Mouse (Mus musculus) liver, embryonic 12.5 days (tissue): ENCODE results near the gene Hipk2. TPM values are rescaled to one million over a fixed set of nuclear protein-coding genes. Genes with fewer than 3 reads are reported as not detected.
A peak's percentile ranks its signal among the peaks of the same experiment; 100 is the strongest.

ENCODE experiments used
- ATAC-seq: fragments of 200-750 bp; cut with Nextera tagmentation; 2 replicates; pipeline ENCODE4 v1.8.0; 2017; ENCODE audit warnings: moderate number of reproducible peaks, mild to moderate bottlenecking, moderate library complexity
- H3K27ac ChIP-seq: fragments of 300-500 bp; sonication (generic); 2 replicates; pipeline ENCODE4 v1.5.1; 2016; ENCODE audit warnings: mild to moderate bottlenecking
- H3K27me3 ChIP-seq: fragments of 300-500 bp; sonication (generic); replicated peaks from 2 replicates; pipeline ENCODE4 v1.6.1; 2016; ENCODE audit warnings: mild to moderate bottlenecking, moderate library complexity
- H3K36me3 ChIP-seq: fragments of 300-500 bp; sonication (generic); 2 replicates; pipeline ENCODE4 v1.6.1; 2016; ENCODE audit warnings: mild to moderate bottlenecking, moderate library complexity
- H3K4me1 ChIP-seq: fragments of 300-500 bp; sonication (generic); 2 replicates; pipeline ENCODE4 v1.6.1; 2016
- H3K4me2 ChIP-seq: fragments of 300-500 bp; sonication (generic); 2 replicates; pipeline ENCODE4 v1.6.1; 2016; ENCODE audit warnings: mild to moderate bottlenecking, moderate library complexity
- H3K4me3 ChIP-seq: fragments of 300-500 bp; sonication (generic); 2 replicates; pipeline ENCODE4 v1.5.1; 2016; ENCODE audit warnings: mild to moderate bottlenecking, moderate library complexity
- H3K9ac ChIP-seq: fragments of 300-500 bp; sonication (generic); 2 replicates; pipeline ENCODE4 v1.6.1; 2016; ENCODE audit warnings: mild to moderate bottlenecking, moderate library complexity
- H3K9me3 ChIP-seq: fragments of 300-500 bp; sonication (generic); replicated peaks from 2 replicates; pipeline ENCODE4 v1.6.1; 2016; ENCODE audit warnings: mild to moderate bottlenecking, moderate library complexity
- WGBS: fragments of 180-500 bp; shearing (Covaris S2); methylation state at CpG from one replicate; pipeline ENCODE4 v1.1.7; 2016; ENCODE audit not compliant: insufficient replicate concordance; 5-methylcytosine and 5-hydroxymethylcytosine counted together
- polyA plus RNA-seq: library from polyadenylated mRNA; unstranded; fragments of >200 nt; fragmentation: Nextera tagmentation; extraction: Ambion mirVana; gene quantifications from 2 replicates; pipeline ENCODE4 v1.2.1, GENCODE M21; 2016

Gene Hipk2
- polyA plus RNA-seq, 1 experiment from 2014 or later = 26.8 TPM

DNA sequence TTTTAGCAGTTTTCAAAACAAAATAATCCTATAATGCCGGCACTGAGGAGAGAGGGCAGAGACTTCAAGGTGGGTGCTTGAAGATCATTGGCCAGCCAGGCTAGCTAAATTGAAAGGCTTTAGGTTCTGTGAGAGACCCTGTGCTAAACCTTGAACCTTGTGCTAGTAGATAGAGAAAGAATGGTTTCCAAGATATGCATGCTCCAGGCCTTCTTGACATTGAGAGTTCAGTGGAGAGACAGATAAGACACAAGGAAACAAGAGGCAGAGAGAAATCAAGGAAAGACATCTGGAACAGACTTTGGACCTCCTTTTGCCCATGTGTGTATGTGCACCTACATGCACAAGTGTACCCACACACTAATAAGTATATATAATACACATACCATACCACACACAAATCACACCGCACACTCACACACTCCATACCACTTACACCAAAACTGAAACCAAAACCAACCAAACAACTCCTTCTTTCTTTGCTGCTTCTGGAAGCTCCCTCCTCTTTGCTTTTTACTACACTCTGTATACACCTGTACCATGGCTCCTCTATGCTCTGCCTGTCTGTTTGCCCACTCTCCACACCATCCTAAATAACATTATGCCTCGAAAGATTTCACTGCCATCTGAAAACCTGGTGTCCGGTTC is 24.6 kb upstream of the Hipk2 start:
- Histone ChIP-seq H3K4me2 (peak overlapping the region; percentile 70), H3K9ac (peak overlapping the region; percentile 68), H3K4me1 (peaks cover 86% of the 10 kb centered on the region), H3K27ac (peak overlapping the region; percentile 97), H3K9me3 (no peaks in the 10 kb centered on the region), H3K36me3 (no peaks in the 10 kb centered on the region), H3K27me3 (no peaks in the 10 kb centered on the region), H3K4me3 (peak overlapping the region; percentile 37)
- WGBS = 51% methylated on average over 4 of the region's 4 CpGs
- ATAC-seq = peak; percentile 90

DNA sequence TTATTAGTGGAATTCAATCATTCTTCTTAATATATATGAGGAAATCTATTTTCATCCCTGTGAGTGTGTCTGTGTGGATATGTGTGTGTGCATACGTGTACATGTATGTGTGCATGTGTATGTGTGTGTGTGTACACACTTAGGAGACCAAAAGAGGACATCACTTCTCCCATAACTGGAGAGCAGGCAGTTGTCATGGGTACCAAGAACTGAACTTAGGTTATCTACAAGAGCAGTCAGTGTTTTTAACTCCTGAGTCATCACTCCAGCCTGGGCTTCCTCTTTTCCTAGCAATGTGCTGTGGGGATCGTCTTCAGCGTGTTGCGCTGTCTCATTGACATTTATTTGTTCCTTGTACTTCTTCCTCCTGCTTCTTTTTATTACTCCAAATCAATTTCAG is 24.1 kb upstream of the Hipk2 start:
- peak overlapping the region; percentile 37 for H3K4me3 ChIP-seq

DNA sequence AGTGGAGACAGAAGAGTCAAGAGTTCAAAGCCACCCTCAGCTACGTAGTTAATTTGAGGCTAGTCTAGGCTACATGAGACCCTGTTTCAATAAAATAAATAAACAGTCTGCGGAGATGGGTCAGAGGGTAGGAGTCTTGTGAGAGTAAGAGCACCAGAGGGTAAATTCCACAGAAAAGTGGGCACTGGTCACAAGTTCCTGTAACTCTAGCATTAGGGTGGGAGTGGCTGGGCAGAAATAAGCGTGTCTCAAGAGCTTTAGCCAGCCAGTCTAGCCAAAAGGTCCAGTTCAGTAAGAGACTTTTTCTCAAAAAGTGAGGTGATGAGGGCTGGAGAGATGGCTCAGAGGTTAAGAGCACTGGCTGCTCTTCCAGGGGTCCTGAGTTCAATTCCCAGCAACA is 17.6 kb upstream of the Hipk2 start:
- no peaks in the 10 kb centered on the region for H3K36me3 ChIP-seq
- WGBS = 82% methylated on average over 3 of the region's 3 CpGs
- H3K9ac ChIP-seq = no peak overlapping the region; the same call in 1 of the 2 replicates
- no peak overlapping the region for H3K4me3 ChIP-seq
- no peaks in the 10 kb centered on the region for H3K9me3 ChIP-seq
- H3K4me1 ChIP-seq = peaks cover 87% of the 10 kb centered on the region
- peaks cover 3% of the 10 kb centered on the region; the same call in 1 of the 2 replicates for H3K27me3 ChIP-seq
- no peak for ATAC-seq
- no peak overlapping the region for H3K27ac ChIP-seq
- H3K4me2 ChIP-seq = no peak overlapping the region

More for the DNA sequence above, 24.1 kb upstream of the Hipk2 start:
- peak overlapping the region; percentile 97 for H3K27ac ChIP-seq
- H3K9ac ChIP-seq = peak overlapping the region; percentile 68
- H3K4me2 ChIP-seq = peak overlapping the region; percentile 70
- H3K27me3 ChIP-seq = no peaks in the 10 kb centered on the region
- WGBS = 18% methylated on average over 4 of the region's 4 CpGs
- no peaks in the 10 kb centered on the region for H3K36me3 ChIP-seq
- peaks cover 88% of the 10 kb centered on the region for H3K4me1 ChIP-seq
- peak; percentile 86 for ATAC-seq
- no peaks in the 10 kb centered on the region for H3K9me3 ChIP-seq

DNA sequence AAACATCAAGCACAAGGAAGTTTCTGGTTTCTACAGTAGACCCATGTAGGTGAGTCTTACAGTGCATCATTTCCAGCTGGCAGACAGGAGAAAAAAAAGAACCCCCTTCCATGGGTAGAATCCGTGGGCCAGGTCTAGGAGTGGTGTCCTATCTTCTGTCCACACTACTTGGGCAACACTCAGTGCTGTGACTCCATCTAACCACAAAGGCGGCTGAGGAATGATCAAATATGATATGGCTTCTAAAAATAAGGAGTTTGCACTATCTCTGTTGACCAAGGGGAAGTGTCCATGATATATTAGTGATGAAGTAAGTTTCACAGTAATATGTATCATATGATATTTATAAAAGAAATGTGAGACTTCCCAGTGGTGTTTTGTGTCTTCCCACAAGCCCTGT is 16.1 kb upstream of the Hipk2 start:
- Histone ChIP-seq H3K4me3 (no peak overlapping the region), H3K36me3 (no peaks in the 10 kb centered on the region), H3K27ac (peak overlapping the region; percentile 75), H3K9me3 (no peaks in the 10 kb centered on the region), H3K27me3 (peaks cover 3% of the 10 kb centered on the region; the same call in 1 of the 2 replicates), H3K4me2 (peak overlapping the region; percentile 31), H3K9ac (peak overlapping the region; percentile 31; the same call in 1 of the 2 replicates), H3K4me1 (peaks cover 80% of the 10 kb centered on the region)
- WGBS = 14% methylated on average over 2 of the region's 2 CpGs
- peak; percentile 91 for ATAC-seq

DNA sequence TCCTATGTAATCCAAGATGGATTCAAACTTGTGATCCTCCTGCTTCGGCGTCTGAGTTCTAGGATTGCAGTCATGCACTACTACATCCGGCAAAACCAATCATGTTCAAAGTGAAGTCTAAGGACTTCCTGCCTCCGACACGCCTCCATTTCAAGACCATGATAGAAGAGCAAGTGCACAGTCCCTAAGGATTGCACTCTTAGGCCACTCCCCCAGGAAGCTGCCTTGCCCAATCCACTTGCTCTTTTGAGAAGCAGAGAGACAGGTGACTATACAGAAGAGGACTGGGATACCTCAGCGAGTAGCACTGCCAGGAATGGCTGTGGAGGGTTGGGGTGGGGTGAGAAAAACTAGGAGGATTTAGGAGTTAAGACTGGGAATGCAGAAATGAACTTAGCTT is 13.2 kb upstream of the Hipk2 start:
- peak overlapping the region; percentile 52; the same call in 1 of the 2 replicates for H3K27ac ChIP-seq
- no peak overlapping the region for H3K9ac ChIP-seq
- H3K4me2 ChIP-seq = no peak overlapping the region
- no peak for ATAC-seq
- H3K4me1 ChIP-seq = peaks cover 86% of the 10 kb centered on the region
- H3K4me3 ChIP-seq = no peak overlapping the region
- H3K27me3 ChIP-seq = peaks cover 1% of the 10 kb centered on the region; the same call in 1 of the 2 replicates
- no peaks in the 10 kb centered on the region for H3K36me3 ChIP-seq
- WGBS = 76% methylated on average over 6 of the region's 6 CpGs
- H3K9me3 ChIP-seq = no peaks in the 10 kb centered on the region

DNA sequence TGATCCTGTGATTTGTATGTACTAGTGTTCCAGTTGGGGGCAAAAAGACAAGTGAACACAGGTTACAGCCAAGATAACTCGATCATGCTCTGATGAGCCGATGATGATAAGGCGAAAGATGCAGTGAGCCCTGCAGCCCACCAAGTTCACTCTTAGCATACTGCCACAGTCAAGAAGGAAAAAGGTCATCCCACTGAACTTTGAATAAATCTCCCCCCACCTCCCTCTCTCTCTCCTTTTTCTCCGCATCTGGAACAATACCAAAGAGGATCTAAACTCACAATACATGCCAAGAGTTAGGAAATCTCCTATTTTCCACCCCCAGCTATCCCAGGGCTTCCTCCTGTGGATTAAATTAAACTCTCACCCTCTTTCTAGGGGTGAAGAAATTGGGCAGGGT is 11.5 kb upstream of the Hipk2 start:
- H3K27ac ChIP-seq = no peak overlapping the region; the same call in 1 of the 2 replicates
- WGBS = 87% methylated on average over 4 of the region's 4 CpGs
- H3K4me3 ChIP-seq = no peak overlapping the region
- H3K9me3 ChIP-seq = no peaks in the 10 kb centered on the region
- H3K4me1 ChIP-seq = peaks cover 89% of the 10 kb centered on the region
- H3K9ac ChIP-seq = no peak overlapping the region
- H3K27me3 ChIP-seq = peaks cover 15% of the 10 kb centered on the region
- ATAC-seq = no peak
- no peaks in the 10 kb centered on the region for H3K36me3 ChIP-seq
- H3K4me2 ChIP-seq = no peak overlapping the region

DNA sequence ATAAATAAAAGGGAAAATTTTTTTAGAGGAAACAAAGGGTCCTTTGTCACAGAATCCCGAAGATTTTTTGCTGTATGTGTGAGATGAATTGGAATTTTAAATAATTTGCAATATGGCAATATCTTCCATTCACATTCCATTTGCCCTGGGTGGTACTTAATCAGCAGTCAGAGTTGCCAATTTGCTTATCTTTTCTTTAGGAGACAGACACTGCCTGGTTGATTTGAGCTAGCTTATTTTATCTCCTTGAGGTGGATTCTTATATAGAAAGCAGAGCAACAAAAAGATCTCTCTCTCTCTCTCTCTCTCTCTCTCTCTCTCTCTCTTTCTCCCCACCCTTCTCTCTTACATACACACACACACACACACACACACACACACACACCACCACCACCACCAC is 9.2 kb upstream of the Hipk2 start:
- ATAC-seq = peak; percentile 83
- Histone ChIP-seq H3K4me3 (no peak overlapping the region), H3K9me3 (no peaks in the 10 kb centered on the region), H3K36me3 (no peaks in the 10 kb centered on the region), H3K27me3 (peaks cover 15% of the 10 kb centered on the region), H3K27ac (peak overlapping the region; percentile 81), H3K9ac (peak overlapping the region; percentile 47), H3K4me1 (peaks cover 84% of the 10 kb centered on the region), H3K4me2 (peak overlapping the region; percentile 52)
- 62% methylated on average over 1 of the region's 1 CpGs for WGBS

DNA sequence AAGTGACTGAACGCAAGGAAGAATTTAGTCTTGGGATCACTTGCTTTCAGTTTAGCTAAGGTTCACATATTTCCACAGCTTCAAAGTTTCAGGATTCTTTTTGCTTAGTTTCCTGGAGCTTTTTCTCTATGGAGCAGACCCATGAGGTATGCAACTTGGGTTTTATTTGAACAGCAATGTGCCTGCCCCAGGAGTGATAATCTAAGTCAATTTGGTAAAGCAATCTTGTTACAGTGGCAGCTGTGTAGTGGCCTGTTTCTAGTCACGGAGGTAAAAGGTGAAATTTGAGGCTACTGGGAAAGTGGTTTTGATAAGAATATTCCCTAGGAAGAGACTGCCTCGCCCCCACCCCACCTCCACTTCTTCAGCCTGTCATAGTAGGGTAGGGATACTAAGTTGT is 8.5 kb upstream of the Hipk2 start:
- Histone ChIP-seq H3K4me3 (no peak overlapping the region), H3K4me2 (peak overlapping the region; percentile 20; the same call in 1 of the 2 replicates), H3K27ac (peak overlapping the region; percentile 66), H3K9ac (peak overlapping the region; percentile 44), H3K9me3 (no peaks in the 10 kb centered on the region), H3K4me1 (peaks cover 77% of the 10 kb centered on the region), H3K27me3 (peaks cover 15% of the 10 kb centered on the region), H3K36me3 (no peaks in the 10 kb centered on the region)
- 47% methylated on average over 3 of the region's 3 CpGs for WGBS
- ATAC-seq = no peak

DNA sequence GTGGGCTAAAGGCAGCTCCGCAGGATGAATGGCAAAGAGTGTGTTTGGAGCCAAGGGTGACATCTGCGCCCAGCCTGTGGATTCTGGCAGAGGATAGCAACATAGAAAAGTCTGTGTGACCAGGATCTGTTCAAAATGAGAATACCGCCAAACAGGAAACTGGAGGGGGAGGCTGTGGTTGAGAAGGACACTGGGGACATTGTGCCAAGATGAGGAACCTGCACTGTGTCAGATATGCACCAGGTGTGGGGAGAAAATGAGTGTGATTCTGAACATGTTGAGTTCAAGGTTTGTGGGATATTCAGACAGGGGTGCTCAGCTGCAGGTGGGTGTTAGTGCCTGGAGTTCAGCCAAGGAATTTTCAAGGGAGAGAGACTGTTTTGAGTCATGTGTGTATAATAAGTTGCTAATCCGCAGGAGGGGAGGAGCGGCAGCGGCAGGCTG is 6.8 kb upstream of the Hipk2 start:
- peaks cover 15% of the 10 kb centered on the region for H3K27me3 ChIP-seq
- no peaks in the 10 kb centered on the region for H3K36me3 ChIP-seq
- no peak overlapping the region for H3K4me2 ChIP-seq
- H3K4me3 ChIP-seq = no peak overlapping the region
- peaks cover 78% of the 10 kb centered on the region for H3K4me1 ChIP-seq
- peak overlapping the region; percentile 25; the same call in 1 of the 2 replicates for H3K9ac ChIP-seq
- WGBS = 47% methylated on average over 6 of the region's 6 CpGs
- ATAC-seq = no peak
- H3K27ac ChIP-seq = no peak overlapping the region
- no peaks in the 10 kb centered on the region for H3K9me3 ChIP-seq

DNA sequence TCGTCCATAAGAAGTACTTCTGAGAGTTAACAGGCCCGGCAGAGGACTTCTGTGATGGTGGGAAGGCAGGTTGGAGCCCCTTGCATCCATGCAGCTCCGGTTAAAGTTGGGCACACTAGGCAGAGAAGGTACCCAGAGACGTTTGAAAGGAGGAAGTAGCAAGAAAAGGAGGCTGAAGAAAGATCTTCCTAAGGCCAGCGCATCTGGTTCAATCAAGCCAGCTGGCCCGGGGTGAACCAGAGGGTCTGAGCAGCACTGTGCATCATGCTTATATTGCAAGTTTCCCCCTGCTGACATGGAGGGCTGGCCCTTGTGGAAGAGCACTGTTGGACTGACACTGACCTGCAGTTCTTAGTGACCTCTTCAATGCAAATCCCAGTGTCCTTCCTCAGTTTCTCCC is 6.0 kb upstream of the Hipk2 start:
- peaks cover 15% of the 10 kb centered on the region for H3K27me3 ChIP-seq
- H3K4me3 ChIP-seq = no peak overlapping the region
- H3K36me3 ChIP-seq = no peaks in the 10 kb centered on the region
- H3K9ac ChIP-seq = peak overlapping the region; percentile 25; the same call in 1 of the 2 replicates
- no peak overlapping the region for H3K4me2 ChIP-seq
- no peak for ATAC-seq
- 38% methylated on average over 6 of the region's 6 CpGs for WGBS
- peaks cover 79% of the 10 kb centered on the region for H3K4me1 ChIP-seq
- H3K9me3 ChIP-seq = no peaks in the 10 kb centered on the region
- no peak overlapping the region for H3K27ac ChIP-seq

DNA sequence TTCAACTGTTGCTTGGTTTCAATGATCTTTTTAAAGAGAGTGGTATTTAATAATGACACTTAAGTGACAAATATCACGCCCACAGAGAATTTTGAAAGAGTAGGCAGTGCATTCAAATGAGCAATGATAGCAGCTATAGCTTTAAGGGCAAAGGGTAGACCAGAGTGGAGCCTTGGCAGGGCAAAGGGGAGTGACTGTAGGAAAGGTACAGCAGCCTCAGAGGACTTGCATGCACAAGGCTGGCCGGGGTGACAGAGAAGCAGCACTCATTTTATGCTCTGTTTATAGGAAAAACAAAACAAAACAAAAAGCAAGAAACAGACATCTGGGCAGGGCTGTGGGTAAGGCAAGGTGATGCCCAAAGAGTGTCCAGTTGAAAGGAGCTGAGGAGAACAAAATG is 5.5 kb upstream of the Hipk2 start:
- Histone ChIP-seq H3K4me1 (peaks cover 80% of the 10 kb centered on the region), H3K36me3 (no peaks in the 10 kb centered on the region), H3K9ac (no peak overlapping the region), H3K9me3 (no peaks in the 10 kb centered on the region), H3K27me3 (peaks cover 15% of the 10 kb centered on the region), H3K27ac (no peak overlapping the region), H3K4me2 (no peak overlapping the region), H3K4me3 (no peak overlapping the region)
- ATAC-seq = no peak
- WGBS = 57% methylated on average over 2 of the region's 2 CpGs

DNA sequence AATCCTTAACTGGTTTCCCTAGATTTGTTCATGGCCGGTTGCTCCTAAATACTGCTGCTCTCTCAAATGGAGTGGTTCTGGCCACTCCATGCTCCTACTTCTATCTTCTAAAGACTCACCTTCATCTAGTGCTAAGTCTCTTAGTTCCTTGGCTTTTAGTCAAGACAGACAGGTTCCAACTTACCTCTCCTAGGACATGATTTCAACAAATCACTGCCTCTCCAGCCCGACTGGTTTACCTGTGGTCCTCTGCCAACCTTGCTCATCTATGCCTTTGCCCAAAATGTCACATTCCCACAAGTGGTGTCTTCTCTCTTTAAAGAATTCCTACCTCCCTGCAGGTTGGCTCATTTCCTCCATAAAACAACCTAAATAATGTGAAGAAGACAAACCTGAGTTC is 1.7 kb upstream of the Hipk2 start:
- Histone ChIP-seq H3K9me3 (no peaks in the 10 kb centered on the region), H3K27me3 (peaks cover 2% of the 10 kb centered on the region; the same call in 1 of the 2 replicates), H3K9ac (peak overlapping the region; percentile 100; the same call in 1 of the 2 replicates), H3K4me3 (no peak overlapping the region), H3K4me2 (peak overlapping the region; percentile 77), H3K36me3 (peaks cover 5% of the 10 kb centered on the region), H3K4me1 (peaks cover 56% of the 10 kb centered on the region), H3K27ac (no peak overlapping the region)
- ATAC-seq = no peak
- 88% methylated on average over 2 of the region's 2 CpGs for WGBS
